Mouse (Mus musculus): Measurements from ENCODE around the gene Gm5485. TPM values are rescaled to one million over a fixed set of nuclear protein-coding genes. Genes with fewer than 3 reads are reported as not detected.

The Gm5485 gene
- polyA plus RNA-seq, 1 experiment from 2014 or later: not detected

- WGBS: 20% methylated on average over 2 of the region's 2 CpGs
- Histone ChIP-seq H3K27ac (ENCODE audit: low read length) (no peak overlapping the region), H3K4me3 (replicated peaks; ENCODE audit: low read length) (no peak overlapping the region), H3K36me3 (ENCODE audit: control insufficient read depth, insufficient read depth) (no peaks in the 10 kb centered on the region), H3K9ac (replicated peaks; ENCODE audit: low read depth, low read length) (no peak overlapping the region), H3K4me2 (ENCODE audit: low read length) (no peak overlapping the region), H3K9me3 (ENCODE audit: control insufficient read depth, low read length) (no peaks in the 10 kb centered on the region), H3K27me3 (replicated peaks; ENCODE audit: control insufficient read depth, insufficient read depth, low read length) (no peaks in the 10 kb centered on the region), H3K4me1 (replicated peaks; ENCODE audit: control insufficient read depth, insufficient read depth, low read length) (no peaks in the 10 kb centered on the region)
- no peak for ATAC-seq
Measured at GRCm38 (mm10) chr16:48422501-48422900, 10.3 kb upstream of the Gm5485 start.

- no peaks in the 10 kb centered on the region for H3K9me3 ChIP-seq (ENCODE audit: control insufficient read depth, low read length)
- no peak overlapping the region for H3K9ac ChIP-seq (replicated peaks; ENCODE audit: low read depth, low read length)
- WGBS: 91% methylated on average over 2 of the region's 2 CpGs
- H3K4me3 ChIP-seq (replicated peaks; ENCODE audit: low read length): no peak overlapping the region
- ATAC-seq: no peak
- no peak overlapping the region for H3K4me2 ChIP-seq (ENCODE audit: low read length)
- H3K36me3 ChIP-seq (ENCODE audit: control insufficient read depth, insufficient read depth): no peaks in the 10 kb centered on the region
- no peaks in the 10 kb centered on the region for H3K27me3 ChIP-seq (replicated peaks; ENCODE audit: control insufficient read depth, insufficient read depth, low read length)
- H3K4me1 ChIP-seq (replicated peaks; ENCODE audit: control insufficient read depth, insufficient read depth, low read length): no peaks in the 10 kb centered on the region
- H3K27ac ChIP-seq (ENCODE audit: low read length): no peak overlapping the region
Measured at GRCm38 (mm10) chr16:48419035-48419434, 6.8 kb upstream of the Gm5485 start.

DNA sequence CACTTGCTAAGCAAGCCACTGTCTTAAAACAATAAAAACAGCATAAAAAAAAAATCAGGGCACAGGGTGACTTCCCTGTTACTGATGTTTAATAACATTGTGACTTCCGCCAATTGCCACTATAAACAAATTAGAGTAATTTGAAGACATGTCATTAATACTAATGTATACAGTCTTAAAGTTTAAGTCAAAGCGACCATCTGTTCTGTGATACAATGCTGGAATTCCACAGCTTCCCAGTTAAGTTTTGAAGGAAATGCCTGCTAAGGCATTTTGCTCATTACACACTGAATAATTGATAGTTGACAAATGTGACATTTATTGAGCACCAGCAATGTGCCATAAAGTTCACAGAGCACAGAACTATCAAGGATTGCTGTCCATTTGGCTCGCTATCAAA is 6.3 kb upstream of the Gm5485 start:
- ATAC-seq: peak; percentile 20; the same call in 1 of the 2 replicates
- no peak overlapping the region for H3K9ac ChIP-seq (replicated peaks; ENCODE audit: low read depth, low read length)
- H3K36me3 ChIP-seq (ENCODE audit: control insufficient read depth, insufficient read depth): no peaks in the 10 kb centered on the region
- H3K4me3 ChIP-seq (replicated peaks; ENCODE audit: low read length): no peak overlapping the region
- no peak overlapping the region for H3K4me2 ChIP-seq (ENCODE audit: low read length)
- H3K4me1 ChIP-seq (replicated peaks; ENCODE audit: control insufficient read depth, insufficient read depth, low read length): no peaks in the 10 kb centered on the region
- no peaks in the 10 kb centered on the region for H3K27me3 ChIP-seq (replicated peaks; ENCODE audit: control insufficient read depth, insufficient read depth, low read length)
- no peaks in the 10 kb centered on the region for H3K9me3 ChIP-seq (ENCODE audit: control insufficient read depth, low read length)
- 72% methylated on average over 3 of the region's 3 CpGs for WGBS
- H3K27ac ChIP-seq (ENCODE audit: low read length): no peak overlapping the region

GRCm38 (mm10) chr16:48410125-48410524 is 2.1 kb downstream of the Gm5485 start:
- no peaks in the 10 kb centered on the region for H3K27me3 ChIP-seq (replicated peaks; ENCODE audit: control insufficient read depth, insufficient read depth, low read length)
- H3K4me3 ChIP-seq (replicated peaks; ENCODE audit: low read length): no peak overlapping the region
- no peak overlapping the region for H3K27ac ChIP-seq (ENCODE audit: low read length)
- no peak overlapping the region for H3K9ac ChIP-seq (replicated peaks; ENCODE audit: low read depth, low read length)
- no peak overlapping the region for H3K4me2 ChIP-seq (ENCODE audit: low read length)
- H3K4me1 ChIP-seq (replicated peaks; ENCODE audit: control insufficient read depth, insufficient read depth, low read length): no peaks in the 10 kb centered on the region
- H3K36me3 ChIP-seq (ENCODE audit: control insufficient read depth, insufficient read depth): no peaks in the 10 kb centered on the region
- ATAC-seq: no peak
- H3K9me3 ChIP-seq (ENCODE audit: control insufficient read depth, low read length): no peaks in the 10 kb centered on the region
- WGBS: 82% methylated on average over 3 of the region's 3 CpGs

- no peak overlapping the region for H3K4me2 ChIP-seq (ENCODE audit: low read length)
- H3K4me1 ChIP-seq (replicated peaks; ENCODE audit: control insufficient read depth, insufficient read depth, low read length): no peaks in the 10 kb centered on the region
- no peaks in the 10 kb centered on the region for H3K36me3 ChIP-seq (ENCODE audit: control insufficient read depth, insufficient read depth)
- no peaks in the 10 kb centered on the region for H3K9me3 ChIP-seq (ENCODE audit: control insufficient read depth, low read length)
- no peak overlapping the region for H3K9ac ChIP-seq (replicated peaks; ENCODE audit: low read depth, low read length)
- H3K27me3 ChIP-seq (replicated peaks; ENCODE audit: control insufficient read depth, insufficient read depth, low read length): no peaks in the 10 kb centered on the region
- 76% methylated on average over 7 of the region's 7 CpGs for WGBS
- no peak overlapping the region for H3K4me3 ChIP-seq (replicated peaks; ENCODE audit: low read length)
- H3K27ac ChIP-seq (ENCODE audit: low read length): no peak overlapping the region
- no peak for ATAC-seq
Measured at GRCm38 (mm10) chr16:48409580-48409979, 2.6 kb downstream of the Gm5485 start.

DNA sequence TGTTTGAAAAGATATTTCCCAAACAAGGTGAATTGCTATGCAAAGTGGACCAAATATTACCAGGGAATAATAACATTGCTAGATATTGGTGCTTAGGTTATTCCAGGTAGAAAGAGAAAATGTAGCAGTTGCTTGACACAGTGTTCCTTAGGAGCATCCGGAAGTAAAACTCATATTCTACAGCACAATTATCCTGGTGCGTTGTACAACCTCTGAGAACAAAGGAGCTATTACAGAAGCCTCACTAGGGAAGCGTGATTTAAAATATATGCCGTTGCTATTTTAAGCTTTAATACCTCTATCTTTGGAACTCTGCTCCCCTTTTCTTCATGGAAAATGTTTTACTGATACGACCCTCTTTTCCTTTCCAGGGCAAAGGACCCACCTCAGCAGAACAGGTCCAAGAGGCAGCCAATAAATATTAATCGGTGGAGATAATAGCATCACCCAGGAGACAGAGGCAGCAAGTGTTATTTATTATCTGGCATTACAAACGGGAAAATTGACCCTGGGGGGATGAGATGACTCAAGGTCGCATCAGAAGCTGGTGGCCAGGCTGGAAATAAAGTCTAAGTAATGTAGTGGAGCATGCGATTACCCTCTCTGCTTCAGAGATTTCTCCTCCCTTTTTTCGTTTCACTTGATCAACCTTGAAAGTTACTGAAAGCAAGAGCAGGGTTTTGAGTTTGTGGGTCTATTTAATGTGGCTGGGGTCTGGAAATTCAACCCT is 6.4 kb downstream of the Gm5485 start:
- Histone ChIP-seq H3K4me3 (replicated peaks; ENCODE audit: low read length) (no peak overlapping the region), H3K9ac (replicated peaks; ENCODE audit: low read depth, low read length) (no peak overlapping the region), H3K27ac (ENCODE audit: low read length) (no peak overlapping the region), H3K9me3 (ENCODE audit: control insufficient read depth, low read length) (no peaks in the 10 kb centered on the region), H3K4me2 (ENCODE audit: low read length) (no peak overlapping the region), H3K27me3 (replicated peaks; ENCODE audit: control insufficient read depth, insufficient read depth, low read length) (no peaks in the 10 kb centered on the region), H3K4me1 (replicated peaks; ENCODE audit: control insufficient read depth, insufficient read depth, low read length) (no peaks in the 10 kb centered on the region), H3K36me3 (ENCODE audit: control insufficient read depth, insufficient read depth) (no peaks in the 10 kb centered on the region)
- ATAC-seq: peak; percentile 47; the same call in 1 of the 2 replicates
- WGBS: 77% methylated on average over 10 of the region's 10 CpGs

- Histone ChIP-seq H3K27me3 (replicated peaks; ENCODE audit: control insufficient read depth, insufficient read depth, low read length) (no peaks in the 10 kb centered on the region), H3K9ac (replicated peaks; ENCODE audit: low read depth, low read length) (no peak overlapping the region), H3K27ac (ENCODE audit: low read length) (no peak overlapping the region), H3K4me1 (replicated peaks; ENCODE audit: control insufficient read depth, insufficient read depth, low read length) (no peaks in the 10 kb centered on the region), H3K4me2 (ENCODE audit: low read length) (no peak overlapping the region), H3K36me3 (ENCODE audit: control insufficient read depth, insufficient read depth) (no peaks in the 10 kb centered on the region), H3K4me3 (replicated peaks; ENCODE audit: low read length) (no peak overlapping the region), H3K9me3 (ENCODE audit: control insufficient read depth, low read length) (no peaks in the 10 kb centered on the region)
- ATAC-seq: no peak
Measured at GRCm38 (mm10) chr16:48404009-48404408, 8.2 kb downstream of the Gm5485 start.

DNA sequence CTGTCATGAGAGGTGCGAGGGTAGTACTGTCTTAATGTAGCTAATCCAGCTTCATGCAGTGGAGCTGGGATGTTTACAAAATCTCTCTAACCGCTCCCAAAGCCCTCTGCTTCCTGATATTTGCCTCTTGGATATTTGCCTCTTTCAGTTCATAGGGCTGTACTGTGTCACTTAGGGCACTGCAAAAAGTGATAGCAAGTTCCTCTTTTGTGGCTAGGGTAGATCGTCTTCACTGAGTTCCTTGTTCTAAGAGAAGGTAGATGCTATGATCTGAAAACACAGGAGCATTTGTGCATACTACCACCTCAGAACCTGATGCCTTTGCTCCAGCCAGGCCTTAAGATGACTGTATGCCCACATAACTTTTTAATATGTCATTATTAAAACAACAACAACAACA is 8.8 kb downstream of the Gm5485 start:
- Histone ChIP-seq H3K9ac (replicated peaks; ENCODE audit: low read depth, low read length) (no peak overlapping the region), H3K4me3 (replicated peaks; ENCODE audit: low read length) (no peak overlapping the region), H3K36me3 (ENCODE audit: control insufficient read depth, insufficient read depth) (no peaks in the 10 kb centered on the region), H3K4me2 (ENCODE audit: low read length) (no peak overlapping the region), H3K27me3 (replicated peaks; ENCODE audit: control insufficient read depth, insufficient read depth, low read length) (no peaks in the 10 kb centered on the region), H3K9me3 (ENCODE audit: control insufficient read depth, low read length) (no peaks in the 10 kb centered on the region), H3K27ac (ENCODE audit: low read length) (no peak overlapping the region), H3K4me1 (replicated peaks; ENCODE audit: control insufficient read depth, insufficient read depth, low read length) (no peaks in the 10 kb centered on the region)
- ATAC-seq: no peak
- WGBS: 91% methylated on average over 3 of the region's 3 CpGs

GRCm38 (mm10) chr16:48402963-48403362 is 9.3 kb downstream of the Gm5485 start:
- H3K9ac ChIP-seq (replicated peaks; ENCODE audit: low read depth, low read length): no peak overlapping the region
- no peak overlapping the region for H3K4me2 ChIP-seq (ENCODE audit: low read length)
- H3K27me3 ChIP-seq (replicated peaks; ENCODE audit: control insufficient read depth, insufficient read depth, low read length): no peaks in the 10 kb centered on the region
- H3K9me3 ChIP-seq (ENCODE audit: control insufficient read depth, low read length): no peaks in the 10 kb centered on the region
- WGBS: 87% methylated on average over 4 of the region's 4 CpGs
- no peak for ATAC-seq
- no peaks in the 10 kb centered on the region for H3K4me1 ChIP-seq (replicated peaks; ENCODE audit: control insufficient read depth, insufficient read depth, low read length)
- no peak overlapping the region for H3K27ac ChIP-seq (ENCODE audit: low read length)
- H3K36me3 ChIP-seq (ENCODE audit: control insufficient read depth, insufficient read depth): no peaks in the 10 kb centered on the region
- no peak overlapping the region for H3K4me3 ChIP-seq (replicated peaks; ENCODE audit: low read length)

- H3K4me2 ChIP-seq (ENCODE audit: low read length): no peak overlapping the region
- H3K4me3 ChIP-seq (replicated peaks; ENCODE audit: low read length): no peak overlapping the region
- H3K27ac ChIP-seq (ENCODE audit: low read length): no peak overlapping the region
- no peak for ATAC-seq
- no peak overlapping the region for H3K9ac ChIP-seq (replicated peaks; ENCODE audit: low read depth, low read length)
- no peaks in the 10 kb centered on the region for H3K9me3 ChIP-seq (ENCODE audit: control insufficient read depth, low read length)
- 97% methylated on average over 2 of the region's 2 CpGs for WGBS
- no peaks in the 10 kb centered on the region for H3K27me3 ChIP-seq (replicated peaks; ENCODE audit: control insufficient read depth, insufficient read depth, low read length)
- no peaks in the 10 kb centered on the region for H3K36me3 ChIP-seq (ENCODE audit: control insufficient read depth, insufficient read depth)
- H3K4me1 ChIP-seq (replicated peaks; ENCODE audit: control insufficient read depth, insufficient read depth, low read length): no peaks in the 10 kb centered on the region
Measured at GRCm38 (mm10) chr16:48395278-48395677, 16.9 kb downstream of the Gm5485 start.

Data from forebrain, embryonic 16.5 days (tissue).